Mouse (Mus musculus): ENCODE measurements around the gene Tcerg1l. TPM values are rescaled to one million over a fixed set of nuclear protein-coding genes. Genes with fewer than 3 reads are reported as not detected.

Tcerg1l gene
- polyA plus RNA-seq, 1 experiment, result not detected

DNA sequence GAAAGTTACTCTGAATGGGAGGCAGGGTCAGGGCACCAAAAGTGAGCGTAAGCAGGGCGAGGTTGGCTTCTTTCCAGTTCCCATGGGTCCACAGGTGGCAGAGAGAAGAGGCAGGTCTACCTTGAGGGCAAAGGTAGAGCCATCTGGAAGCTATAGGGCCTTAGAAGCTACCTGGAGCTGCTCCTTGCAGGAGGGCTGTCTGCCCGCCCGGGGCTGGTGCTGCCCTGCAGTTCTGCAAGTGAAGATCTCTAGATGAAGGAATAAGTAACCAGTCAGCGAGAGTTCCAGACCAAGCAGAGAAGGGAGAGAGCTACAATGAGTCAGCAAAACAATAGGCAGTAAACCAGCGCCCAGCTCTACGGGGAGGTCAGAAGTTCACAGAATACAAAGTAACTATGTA is 22.0 kb downstream of the Tcerg1l start:
- TF ChIP-seq CTCF (IDR thresholded peaks at IDR 0.05; ENCODE audit: insufficient read depth, low read depth, low read length) (no peak), POLR2A (IDR thresholded peaks at IDR 0.05; ENCODE audit: insufficient read depth, low read depth, low read length) (no peak)
- Histone ChIP-seq H3K4me3 (ENCODE audit: insufficient read depth, low read depth, low read length) (no peak overlapping the region), H3K27ac (ENCODE audit: insufficient read depth, low read depth, low read length) (no peak overlapping the region), H3K4me1 (ENCODE audit: control insufficient read depth, insufficient read depth, low read length) (no peaks in the 10 kb centered on the region; the same call in 1 of the 2 replicates)
- 87% methylated on average over 7 of the region's 7 CpGs for WGBS

DNA sequence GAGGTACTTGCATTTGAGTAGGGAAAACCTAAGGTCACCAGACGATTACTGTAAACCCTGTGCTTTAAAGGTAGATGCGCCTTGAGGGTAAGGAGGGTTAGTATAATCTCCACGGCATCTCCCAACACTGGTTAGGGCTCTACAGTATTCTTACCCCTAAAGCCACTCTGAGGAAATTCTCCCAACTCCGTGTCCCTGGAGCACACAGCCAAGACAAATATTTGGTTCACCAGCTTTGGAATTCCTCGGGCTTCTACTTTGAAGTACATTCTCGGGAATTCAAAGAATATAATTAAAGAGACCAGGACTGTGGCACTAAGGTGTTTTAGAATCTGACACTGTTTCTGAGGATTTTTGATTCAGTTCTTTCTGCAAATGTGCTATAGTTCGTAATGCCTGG is 23.2 kb downstream of the Tcerg1l start:
- WGBS, result 83% methylated on average over 7 of the region's 7 CpGs
- no peak overlapping the region for H3K27ac ChIP-seq (ENCODE audit: insufficient read depth, low read depth, low read length)
- TF ChIP-seq POLR2A (IDR thresholded peaks at IDR 0.05; ENCODE audit: insufficient read depth, low read depth, low read length) (no peak), CTCF (IDR thresholded peaks at IDR 0.05; ENCODE audit: insufficient read depth, low read depth, low read length) (no peak)
- H3K4me1 ChIP-seq (ENCODE audit: control insufficient read depth, insufficient read depth, low read length), result no peaks in the 10 kb centered on the region; the same call in 1 of the 2 replicates
- no peak overlapping the region for H3K4me3 ChIP-seq (ENCODE audit: insufficient read depth, low read depth, low read length)

DNA sequence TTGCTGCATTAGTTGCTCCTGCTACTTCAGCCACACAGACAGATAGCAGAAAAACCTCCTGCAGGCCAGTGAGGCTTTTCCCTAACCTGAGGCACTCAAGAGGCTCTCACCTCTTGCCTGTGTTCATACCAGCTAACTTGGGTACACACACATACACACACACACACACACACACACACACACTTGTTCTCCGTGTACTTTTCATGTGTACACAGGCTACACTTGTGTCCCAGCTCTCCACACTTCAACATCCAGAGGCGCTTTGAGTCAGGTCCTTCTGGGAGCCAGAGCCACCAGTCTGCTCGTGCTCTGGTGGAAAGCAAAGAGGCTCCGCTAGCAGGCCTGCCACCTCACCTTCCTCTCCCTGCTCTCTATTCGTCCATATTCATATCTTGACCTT is 24.0 kb downstream of the Tcerg1l start:
- no peak for TF ChIP-seq CTCF (IDR thresholded peaks at IDR 0.05; ENCODE audit: insufficient read depth, low read depth, low read length)
- no peak for TF ChIP-seq POLR2A (IDR thresholded peaks at IDR 0.05; ENCODE audit: insufficient read depth, low read depth, low read length)
- 92% methylated on average over 5 of the region's 5 CpGs for WGBS
- Histone ChIP-seq H3K4me1 (ENCODE audit: control insufficient read depth, insufficient read depth, low read length) (no peaks in the 10 kb centered on the region; the same call in 1 of the 2 replicates), H3K27ac (ENCODE audit: insufficient read depth, low read depth, low read length) (no peak overlapping the region), H3K4me3 (ENCODE audit: insufficient read depth, low read depth, low read length) (no peak overlapping the region)

DNA sequence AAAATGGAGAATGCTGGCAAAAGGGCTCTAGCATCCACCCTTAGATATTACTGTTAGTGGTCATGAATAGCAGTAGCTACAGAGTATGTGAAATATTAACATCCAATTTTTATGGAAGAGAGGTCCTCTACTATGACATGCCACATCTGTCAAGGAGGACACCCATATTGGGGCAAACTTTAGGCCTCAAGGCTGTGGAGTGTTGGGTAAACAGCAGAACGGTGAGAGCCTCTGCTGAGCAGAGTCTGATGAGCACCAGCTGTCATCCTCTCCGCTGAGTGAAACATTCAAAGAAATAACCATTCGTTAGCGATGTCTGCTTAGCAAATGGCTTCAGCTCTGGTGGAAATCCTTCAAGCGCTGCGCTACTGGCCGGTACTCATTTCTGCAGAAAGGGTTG is 30.0 kb downstream of the Tcerg1l start:
- Histone ChIP-seq H3K27ac (ENCODE audit: insufficient read depth, low read depth, low read length) (no peak overlapping the region), H3K4me3 (ENCODE audit: insufficient read depth, low read depth, low read length) (no peak overlapping the region), H3K4me1 (ENCODE audit: control insufficient read depth, insufficient read depth, low read length) (peaks cover 4% of the 10 kb centered on the region)
- no peak for TF ChIP-seq CTCF (IDR thresholded peaks at IDR 0.05; ENCODE audit: insufficient read depth, low read depth, low read length)
- no peak for TF ChIP-seq POLR2A (IDR thresholded peaks at IDR 0.05; ENCODE audit: insufficient read depth, low read depth, low read length)
- 91% methylated on average over 7 of the region's 7 CpGs for WGBS

DNA sequence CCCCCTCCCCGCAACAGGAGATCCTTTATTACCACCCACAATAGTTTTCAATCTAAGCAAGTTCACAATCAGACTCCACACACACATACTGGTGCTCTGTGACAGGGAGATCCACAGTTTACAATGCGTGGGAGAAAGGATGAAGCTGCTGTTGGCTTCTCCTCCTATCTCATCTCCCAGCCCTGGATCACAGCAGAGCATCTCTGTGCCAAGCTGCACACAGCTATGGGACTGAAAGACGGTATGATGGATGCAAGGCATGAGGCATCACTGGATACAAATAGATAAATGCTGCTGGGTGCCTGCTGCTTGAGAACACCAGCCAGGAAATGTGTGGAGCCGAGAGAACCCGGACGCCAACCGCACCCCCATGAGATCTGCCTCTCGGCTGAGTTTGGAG is 32.0 kb downstream of the Tcerg1l start:
- WGBS, result 42% methylated on average over 8 of the region's 8 CpGs
- no peak overlapping the region for H3K27ac ChIP-seq (ENCODE audit: insufficient read depth, low read depth, low read length)
- no peak for TF ChIP-seq POLR2A (IDR thresholded peaks at IDR 0.05; ENCODE audit: insufficient read depth, low read depth, low read length)
- TF ChIP-seq CTCF (IDR thresholded peaks at IDR 0.05; ENCODE audit: insufficient read depth, low read depth, low read length), result no peak
- H3K4me3 ChIP-seq (ENCODE audit: insufficient read depth, low read depth, low read length), result no peak overlapping the region
- H3K4me1 ChIP-seq (ENCODE audit: control insufficient read depth, insufficient read depth, low read length), result peaks cover 4% of the 10 kb centered on the region

DNA sequence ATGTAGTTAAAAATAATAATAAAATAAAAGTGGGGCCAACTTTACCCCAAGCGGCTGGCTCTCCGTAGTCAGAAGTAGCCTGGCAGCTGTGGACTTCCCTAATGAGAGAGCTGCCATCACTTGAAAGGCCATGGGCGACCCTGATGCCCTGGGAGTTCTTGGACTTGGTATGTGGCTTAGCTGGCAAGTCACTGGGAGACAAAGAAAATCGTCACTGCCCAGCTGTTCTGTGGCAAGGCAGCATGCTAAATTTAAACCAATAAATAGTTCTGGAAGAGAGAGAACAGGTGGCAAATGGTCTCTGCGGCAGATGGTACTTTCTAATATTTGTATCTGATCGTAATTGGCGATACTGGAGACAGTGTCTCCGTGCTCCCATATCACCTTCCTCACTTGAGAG is 40.1 kb downstream of the Tcerg1l start:
- 66% methylated on average over 8 of the region's 8 CpGs for WGBS
- Histone ChIP-seq H3K4me3 (ENCODE audit: insufficient read depth, low read depth, low read length) (no peak overlapping the region), H3K4me1 (ENCODE audit: control insufficient read depth, insufficient read depth, low read length) (no peaks in the 10 kb centered on the region), H3K27ac (ENCODE audit: insufficient read depth, low read depth, low read length) (no peak overlapping the region)
- TF ChIP-seq CTCF (IDR thresholded peaks at IDR 0.05; ENCODE audit: insufficient read depth, low read depth, low read length) (no peak), POLR2A (IDR thresholded peaks at IDR 0.05; ENCODE audit: insufficient read depth, low read depth, low read length) (no peak)

DNA sequence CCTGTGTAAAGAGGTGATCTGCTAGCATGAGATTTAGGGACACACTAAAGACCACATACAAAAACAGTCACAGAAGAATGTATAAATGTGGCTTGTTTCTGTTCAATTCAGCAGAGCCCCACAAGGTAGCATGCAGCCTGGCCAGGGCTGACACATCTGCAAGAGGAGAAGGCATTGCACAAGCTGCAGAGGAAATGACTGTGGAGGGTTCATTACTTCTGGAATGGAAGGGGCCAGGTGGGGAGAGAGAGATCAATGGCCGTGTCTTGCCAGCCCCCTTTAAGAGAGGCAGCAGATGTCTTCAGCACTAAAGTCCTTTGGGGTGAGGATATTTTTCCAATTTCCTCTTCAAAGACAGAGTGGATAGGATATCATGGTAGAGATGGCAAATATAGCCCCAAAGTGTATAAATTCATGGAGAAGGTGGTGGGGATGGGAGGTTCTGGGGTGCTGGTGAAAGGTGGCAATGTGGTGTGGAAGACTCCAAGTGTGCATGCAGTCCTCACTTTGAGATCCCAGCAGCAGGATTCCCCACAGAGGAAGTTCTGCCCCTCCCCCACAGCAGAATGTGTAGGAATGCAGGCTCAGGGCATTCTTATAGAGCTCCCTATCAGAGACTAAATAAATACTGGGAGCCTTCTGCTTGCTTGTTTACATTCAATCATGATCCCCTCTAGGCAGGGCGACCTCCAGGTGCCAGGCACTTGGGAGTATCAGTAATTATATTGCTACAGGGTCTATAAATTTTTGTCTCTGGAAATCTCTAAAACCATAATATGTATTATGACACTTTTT is 40.7 kb downstream of the Tcerg1l start:
- Histone ChIP-seq H3K4me3 (ENCODE audit: insufficient read depth, low read depth, low read length) (no peak overlapping the region), H3K27ac (ENCODE audit: insufficient read depth, low read depth, low read length) (no peak overlapping the region), H3K4me1 (ENCODE audit: control insufficient read depth, insufficient read depth, low read length) (no peaks in the 10 kb centered on the region)
- 76% methylated on average over 2 of the region's 2 CpGs for WGBS
- TF ChIP-seq POLR2A (IDR thresholded peaks at IDR 0.05; ENCODE audit: insufficient read depth, low read depth, low read length), result no peak
- TF ChIP-seq CTCF (IDR thresholded peaks at IDR 0.05; ENCODE audit: insufficient read depth, low read depth, low read length), result no peak

DNA sequence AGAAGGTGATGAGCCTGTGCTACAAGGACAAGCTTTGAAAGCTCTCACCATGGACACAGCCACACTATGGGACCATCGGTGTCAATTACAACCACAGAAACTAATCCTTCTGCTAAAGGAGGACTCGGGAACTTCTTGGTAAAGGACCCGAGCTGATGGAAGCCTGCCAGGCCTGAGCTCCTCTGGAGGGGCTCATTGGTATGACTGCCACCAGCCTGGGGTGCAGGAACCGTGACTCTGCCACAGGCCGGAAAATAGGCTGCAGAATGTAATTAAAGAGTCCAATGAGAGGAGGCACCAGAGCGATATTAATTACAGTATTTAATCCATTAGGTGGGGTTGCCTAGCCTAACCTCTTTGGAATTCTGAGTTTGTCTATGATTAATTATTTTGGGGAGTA is 52.1 kb downstream of the Tcerg1l start:
- TF ChIP-seq POLR2A (IDR thresholded peaks at IDR 0.05; ENCODE audit: insufficient read depth, low read depth, low read length) (no peak), CTCF (IDR thresholded peaks at IDR 0.05; ENCODE audit: insufficient read depth, low read depth, low read length) (no peak)
- WGBS, result 60% methylated on average over 6 of the region's 6 CpGs

DNA sequence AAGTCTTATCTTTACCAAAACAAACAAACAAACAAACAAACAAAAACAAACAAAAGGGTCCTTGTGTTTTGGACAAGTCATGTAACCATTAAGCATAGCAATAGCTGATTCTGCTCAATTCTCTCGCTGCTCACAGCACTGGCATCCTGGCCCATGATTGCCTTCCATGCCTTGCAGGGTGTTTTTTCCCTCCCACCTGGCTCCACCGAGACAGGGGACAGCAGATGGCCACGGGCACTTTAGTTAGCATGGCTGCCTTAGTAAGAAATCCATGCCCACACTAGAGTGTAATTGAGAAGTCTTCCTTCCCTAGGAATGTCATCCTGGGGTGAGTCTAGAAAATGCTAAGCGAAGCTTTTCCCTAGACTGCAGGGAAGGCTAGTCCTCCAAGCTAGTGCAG is 59.1 kb downstream of the Tcerg1l start:
- H3K27ac ChIP-seq (ENCODE audit: insufficient read depth, low read depth, low read length), result no peak overlapping the region
- H3K4me1 ChIP-seq (ENCODE audit: control insufficient read depth, insufficient read depth, low read length), result no peaks in the 10 kb centered on the region
- WGBS, result 83% methylated on average over 4 of the region's 4 CpGs
- TF ChIP-seq POLR2A (IDR thresholded peaks at IDR 0.05; ENCODE audit: insufficient read depth, low read depth, low read length), result no peak
- no peak for TF ChIP-seq CTCF (IDR thresholded peaks at IDR 0.05; ENCODE audit: insufficient read depth, low read depth, low read length)
- H3K4me3 ChIP-seq (ENCODE audit: insufficient read depth, low read depth, low read length), result no peak overlapping the region

More for the DNA sequence above, 52.1 kb downstream of the Tcerg1l start:
- Histone ChIP-seq H3K27ac (ENCODE audit: insufficient read depth, low read depth, low read length) (no peak overlapping the region), H3K4me1 (ENCODE audit: control insufficient read depth, insufficient read depth, low read length) (no peaks in the 10 kb centered on the region), H3K4me3 (ENCODE audit: insufficient read depth, low read depth, low read length) (no peak overlapping the region)

Measured in olfactory bulb, adult 2 months (tissue).